Mouse (Mus musculus) layer of hippocampus, adult 11-12 months (tissue): ENCODE data around the gene Slpi.
A peak's percentile ranks its signal among the peaks of the same experiment; 100 is the strongest.
"Not testable (repeated sequence)": the region's sequence is repeated elsewhere in the genome, so short reads cannot be mapped to it uniquely, and the experiment has no call there.

Experiments
- DNase-seq: peaks from one replicate; pipeline ENCODE4 v3.0.0; 2022; ENCODE audit warnings: low spot score

Slpi gene

GRCm38 (mm10) chr2:164377478-164378426 is 11.1 kb downstream of the Slpi start:
- DNase-seq: no peak

GRCm38 (mm10) chr2:164373187-164373586 is 15.7 kb downstream of the Slpi start:
- no peak for DNase-seq

DNA sequence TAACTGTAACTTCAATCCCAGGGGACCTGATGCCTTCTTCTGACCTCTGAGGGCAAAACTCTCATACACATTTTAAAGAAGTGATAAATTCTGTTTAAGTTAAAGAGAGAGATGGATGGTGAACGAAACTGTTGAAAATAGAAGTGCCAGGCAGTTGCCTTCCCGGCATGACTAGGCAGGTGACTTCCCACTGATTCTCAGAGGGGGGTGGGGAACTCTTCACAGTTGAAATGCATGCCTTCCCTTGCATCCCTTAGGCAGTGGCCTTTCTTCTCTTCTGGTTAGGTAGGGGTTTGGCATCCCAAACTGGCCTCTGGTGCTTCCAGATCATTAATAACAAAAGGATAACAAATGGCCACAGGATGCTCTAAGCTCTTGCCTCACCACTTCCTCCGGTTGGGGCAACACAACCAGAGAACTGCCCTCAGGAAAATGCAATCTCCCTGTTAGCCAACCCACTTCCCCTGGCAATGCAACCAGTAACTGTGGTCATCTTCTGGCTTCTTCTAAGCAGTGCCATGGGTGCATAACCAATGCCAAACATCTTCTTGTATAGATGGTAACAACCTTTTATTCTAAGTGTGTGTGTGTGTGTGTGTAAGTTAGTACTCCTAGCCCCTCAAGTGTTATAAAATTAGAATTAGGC is 16.4 kb downstream of the Slpi start:
- DNase-seq: no peak

DNA sequence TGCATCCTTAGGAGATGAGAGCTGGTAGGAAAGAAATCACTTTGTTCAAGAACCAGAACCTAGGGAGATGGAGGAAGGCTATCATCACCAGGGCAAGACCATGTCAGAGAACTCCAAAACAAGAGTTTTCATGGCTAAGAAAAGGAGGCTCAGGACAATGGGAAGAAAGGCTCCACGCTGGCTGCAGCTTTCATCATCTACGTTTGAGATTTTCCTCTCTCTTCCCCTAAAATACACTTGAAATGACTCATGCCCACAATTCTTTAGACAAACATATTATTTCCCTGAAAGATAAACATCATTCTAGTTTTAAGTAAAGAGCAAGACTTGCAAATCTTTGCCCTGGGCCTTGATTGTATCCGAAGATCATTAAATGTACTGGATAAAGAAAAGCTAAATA is 17.5 kb downstream of the Slpi start:
- DNase-seq: no peak

DNA sequence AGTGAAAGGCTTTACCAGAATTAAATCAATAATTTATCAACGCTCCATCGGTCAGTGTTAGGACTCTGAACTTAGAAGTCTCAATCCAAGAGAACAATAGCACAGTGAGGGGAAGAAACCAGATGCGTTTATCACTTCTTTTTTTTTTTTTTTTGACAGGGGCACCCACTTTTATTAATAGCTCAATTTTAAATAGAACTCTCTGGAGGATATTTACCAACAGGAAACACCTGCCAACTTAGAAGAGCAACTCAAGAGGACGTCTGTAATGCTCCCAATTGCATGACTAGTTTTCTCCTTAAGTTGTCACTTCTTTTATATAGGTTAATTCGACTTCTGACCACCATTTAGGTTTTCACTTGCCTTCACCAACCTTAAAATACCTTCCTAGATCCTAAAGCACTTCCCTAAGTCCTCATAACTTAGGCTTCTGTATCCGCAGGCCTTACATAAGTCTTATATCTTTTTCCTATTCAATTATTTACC is 20.2 kb downstream of the Slpi start:
- no peak for DNase-seq

DNA sequence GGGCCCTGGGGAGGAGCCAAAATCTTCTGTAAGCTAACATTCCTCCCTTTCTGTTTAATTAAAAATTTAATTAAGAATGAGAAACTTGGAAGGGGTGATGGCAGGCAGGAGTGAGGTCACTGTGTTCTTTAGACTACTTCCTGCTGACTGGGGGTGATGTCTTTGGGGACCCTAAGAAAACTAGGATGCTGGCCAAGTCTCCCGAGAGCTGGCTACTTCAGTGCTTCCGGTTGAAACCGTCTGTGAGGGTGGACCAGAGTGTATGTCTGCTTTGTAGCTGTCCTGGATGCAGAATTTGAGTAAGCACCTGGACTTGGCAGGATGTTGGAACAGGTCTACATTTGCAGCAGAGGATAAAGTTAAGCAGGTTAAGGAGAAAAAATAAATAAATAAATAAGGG is 21.9 kb downstream of the Slpi start:
- no peak for DNase-seq

DNA sequence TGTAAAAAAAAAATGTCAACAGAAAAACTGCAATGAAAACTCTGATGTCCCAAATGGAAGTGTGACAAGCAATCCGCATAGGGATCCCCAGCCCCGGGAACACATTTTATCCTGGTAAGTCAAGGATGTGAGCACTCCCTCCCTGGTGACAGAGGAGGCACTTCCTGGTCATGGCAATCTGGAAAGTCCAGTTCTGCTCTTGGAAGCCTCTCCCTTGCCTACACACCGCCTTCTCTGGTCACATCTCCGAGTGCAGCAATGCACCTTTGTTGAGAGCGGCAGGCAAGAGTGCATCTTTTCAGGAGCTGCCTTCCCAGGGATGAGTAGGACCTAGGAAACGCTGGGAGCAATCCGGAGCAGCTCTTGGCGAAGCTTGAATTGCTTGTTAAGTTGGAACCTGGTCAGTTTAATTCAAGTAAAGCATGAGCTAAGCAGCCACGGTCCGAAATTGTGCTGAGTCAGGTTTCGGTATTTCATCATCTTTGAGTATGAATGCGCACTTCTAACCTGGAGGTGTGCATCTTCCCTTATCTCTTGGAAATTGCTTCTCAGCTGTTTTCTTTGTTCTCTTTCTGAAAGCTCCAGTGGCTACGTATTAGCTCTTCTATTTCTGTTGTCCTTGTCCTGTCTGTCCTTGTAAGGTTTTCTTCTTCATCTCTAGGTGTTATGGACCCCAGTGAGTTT is 27.8 kb downstream of the Slpi start:
- DNase-seq: no peak

DNA sequence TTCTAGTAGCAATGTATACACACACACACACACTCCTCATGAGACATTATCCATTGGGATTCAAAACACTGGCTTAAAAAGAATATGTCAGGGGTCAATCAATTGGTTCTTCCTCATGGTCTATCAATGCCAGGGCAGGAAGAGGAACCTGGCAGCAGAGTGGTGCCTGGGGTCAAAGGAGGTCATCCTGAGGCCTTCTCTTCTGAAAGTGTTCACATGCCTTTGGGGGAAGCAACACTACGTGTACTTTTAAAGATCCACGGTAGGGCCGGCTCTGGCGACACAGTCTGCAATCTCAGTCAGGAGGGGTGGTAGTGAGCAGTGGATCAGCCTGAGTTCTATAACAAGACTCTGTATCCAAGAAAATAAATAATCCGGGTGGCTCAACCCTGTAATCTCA is 29.2 kb downstream of the Slpi start:
- no peak for DNase-seq

- no peak for DNase-seq
Observed at GRCm38 (mm10) chr2:164359031-164359430, 29.9 kb downstream of the Slpi start.

DNA sequence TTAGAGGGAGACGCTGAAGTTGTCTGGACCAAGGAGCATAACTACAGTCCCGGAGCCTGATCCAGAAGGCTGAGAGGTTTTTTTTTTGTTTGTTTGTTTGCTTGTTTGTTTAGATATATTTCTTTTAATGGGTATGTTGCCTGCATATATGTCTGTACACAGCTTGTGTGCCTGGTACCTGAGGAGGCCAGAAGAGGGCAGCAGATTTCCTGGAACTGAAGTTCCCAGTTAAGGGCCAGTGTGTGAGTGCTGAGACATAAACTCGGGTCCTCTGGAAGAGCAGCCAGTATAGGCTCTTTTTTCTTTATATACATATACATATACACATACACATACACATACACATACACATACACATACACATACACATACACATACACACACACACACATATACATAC is 30.5 kb downstream of the Slpi start:
- no peak for DNase-seq

DNA sequence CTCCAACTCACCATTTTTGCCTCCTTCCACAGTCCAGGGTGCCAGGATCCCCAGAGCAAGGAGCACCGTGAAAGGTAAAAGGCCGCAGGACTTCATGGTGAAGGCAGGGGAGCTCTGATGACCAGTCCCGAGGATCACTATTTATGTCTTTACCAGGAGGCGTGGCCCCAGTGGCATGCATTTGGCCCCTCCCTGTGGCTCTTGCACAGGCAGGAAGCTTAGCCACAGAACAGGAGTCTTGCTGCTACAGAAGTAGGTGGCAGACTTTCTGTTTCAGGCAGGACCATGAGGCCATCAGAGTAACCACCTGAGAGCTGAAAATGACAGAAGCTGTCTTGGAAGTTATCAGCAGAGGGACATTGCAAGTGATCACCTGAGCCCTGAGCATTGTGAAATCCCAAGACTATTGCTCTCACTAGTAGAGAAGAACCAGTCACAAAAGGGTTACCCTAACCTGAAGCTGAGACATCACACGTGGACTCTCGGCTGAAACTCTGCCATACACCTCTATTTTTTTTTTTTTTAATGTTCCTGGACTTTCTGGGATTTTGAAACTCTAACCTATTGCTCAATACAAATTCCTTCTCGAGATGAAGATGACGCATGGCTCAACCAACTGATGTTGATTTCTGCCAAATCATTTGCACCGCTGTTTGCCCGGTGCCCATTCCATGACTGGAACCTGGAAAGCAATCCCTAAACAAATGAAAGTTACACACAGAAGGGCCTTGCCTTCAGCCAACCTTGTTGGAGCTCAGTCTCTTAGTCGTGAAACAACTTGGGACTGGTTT is 32.5 kb downstream of the Slpi start:
- DNase-seq: no peak

DNA sequence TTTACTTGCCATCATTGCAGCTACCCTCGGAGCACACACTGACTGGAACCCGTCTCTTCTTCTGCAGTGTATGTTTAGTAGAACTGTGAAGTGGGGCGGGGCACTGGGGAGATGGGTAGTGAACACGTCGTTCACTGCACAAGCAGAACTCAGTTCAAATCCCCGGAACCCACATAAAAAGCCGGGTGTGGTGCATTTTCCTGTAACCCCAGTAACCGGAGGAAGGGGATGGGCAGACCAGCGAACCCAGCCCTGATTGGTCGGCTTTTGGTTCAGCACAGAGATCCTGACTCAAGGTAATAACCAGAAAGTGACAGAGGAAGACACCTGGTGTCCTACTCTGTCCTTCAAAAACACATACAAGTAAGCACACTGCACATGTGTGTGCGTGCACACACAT is 35.5 kb downstream of the Slpi start:
- DNase-seq: no peak

DNA sequence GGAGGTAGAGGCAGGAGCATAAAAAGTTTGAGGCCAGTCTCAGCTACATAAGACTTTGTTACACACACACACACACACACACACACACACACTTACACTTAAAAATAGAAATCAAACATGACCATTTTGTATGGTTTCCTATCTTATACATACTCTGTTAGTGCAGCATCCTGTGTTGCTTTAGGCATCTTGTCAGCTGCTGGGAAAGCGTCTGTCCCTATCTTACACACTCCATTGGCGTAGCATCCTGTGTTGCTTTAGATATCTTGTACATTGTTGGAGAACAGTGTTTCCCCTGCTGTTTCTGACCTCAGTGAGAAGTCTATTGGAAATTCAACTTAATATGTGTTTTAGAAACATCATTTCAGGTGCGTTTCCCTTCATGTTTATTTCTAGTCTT is 36.2 kb downstream of the Slpi start:
- no peak for DNase-seq

DNA sequence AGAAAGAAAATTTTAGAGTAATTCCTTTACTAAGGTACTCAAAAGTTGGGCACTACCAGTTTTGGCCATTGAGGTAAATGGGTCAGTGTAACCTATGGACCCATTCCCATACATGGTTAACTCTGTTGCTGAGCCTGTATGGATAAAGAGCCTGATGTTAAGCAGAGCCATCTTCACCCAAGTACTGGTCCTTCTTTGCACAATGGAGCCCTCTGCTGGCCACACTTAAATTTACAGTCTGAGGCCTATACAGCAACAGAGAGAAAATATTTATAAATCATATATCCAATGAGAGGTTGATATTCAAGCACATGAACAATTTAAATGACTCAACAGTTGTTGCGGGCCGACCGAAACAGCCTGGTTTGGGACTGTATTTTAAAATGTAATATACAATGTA is 39.9 kb downstream of the Slpi start:
- DNase-seq: peak; percentile 16

DNA sequence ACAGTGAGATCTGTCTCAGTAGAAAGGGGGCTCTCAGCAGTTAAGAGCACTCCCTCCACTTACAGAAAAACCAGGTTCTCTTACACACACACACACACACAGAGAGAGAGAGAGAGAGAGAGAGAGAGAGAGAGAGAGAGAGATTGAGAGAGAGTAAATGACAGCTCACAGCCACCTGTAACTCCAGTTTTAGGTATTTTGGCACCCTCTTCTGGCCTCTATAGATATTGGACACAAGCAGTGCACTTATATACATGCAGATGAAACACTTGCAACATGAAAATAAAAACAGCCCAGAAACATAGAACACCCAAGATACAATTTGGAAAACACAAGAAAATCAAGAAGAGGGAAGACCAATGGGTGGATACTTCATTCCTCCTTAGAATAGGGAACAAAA is 41.2 kb downstream of the Slpi start:
- DNase-seq: not testable (repeated sequence)

GRCm38 (mm10) chr2:164343732-164344131 is 45.2 kb downstream of the Slpi start:
- not testable (repeated sequence) for DNase-seq

DNA sequence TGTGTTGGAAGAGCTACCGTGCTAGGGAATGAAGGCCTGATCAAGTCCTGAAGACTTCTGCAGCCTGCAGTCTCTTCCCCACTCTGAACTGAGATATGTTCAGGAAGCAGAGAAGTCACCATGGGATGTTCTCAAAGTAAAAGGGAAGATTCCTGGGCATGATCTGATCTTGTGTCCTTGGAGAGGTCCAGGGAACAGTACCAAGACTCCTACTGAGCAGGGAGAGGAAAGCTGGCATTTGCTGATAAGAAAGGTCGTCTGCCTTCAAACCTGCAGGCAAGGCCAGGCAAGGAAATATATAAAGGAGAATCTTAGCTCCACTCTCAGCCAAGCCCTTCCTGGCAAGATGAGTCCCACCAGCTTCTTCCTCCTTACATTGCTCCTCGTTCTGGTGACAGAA is 56.5 kb downstream of the Slpi start, which contains the start of gene Svs5:
Svs5 (plus strand) TSS at position 301 of the 400 bp plus-strand sequence.
- not testable (repeated sequence) for DNase-seq

- no peak for DNase-seq
Observed at GRCm38 (mm10) chr2:164320983-164321382, 67.9 kb downstream of the Slpi start.

- not testable (repeated sequence) for DNase-seq
Observed at GRCm38 (mm10) chr2:164316451-164316850, 72.4 kb downstream of the Slpi start, which contains the start of gene Svs6. Gene Svs6 (plus strand): TSS chr2:164316751.

DNA sequence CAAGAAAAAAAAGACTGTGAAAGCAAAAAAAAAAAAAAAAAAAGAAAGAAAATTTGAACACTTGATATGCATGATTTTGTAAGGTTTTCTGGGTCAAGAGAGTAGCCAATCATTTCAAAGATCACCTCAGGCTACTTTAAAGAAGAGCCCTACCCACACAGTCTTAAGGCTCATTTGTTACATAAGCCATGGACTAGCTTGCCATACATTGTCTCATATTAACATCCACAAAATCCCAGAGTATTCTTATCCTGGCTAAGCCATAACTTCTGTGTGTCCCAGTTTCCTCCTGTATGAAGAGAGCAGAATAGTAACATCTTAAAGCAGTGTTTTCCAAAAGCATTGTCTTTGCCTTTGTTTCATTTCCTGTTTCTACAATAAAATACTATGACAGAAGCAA is 73.4 kb downstream of the Slpi start:
- not testable (repeated sequence) for DNase-seq

DNA sequence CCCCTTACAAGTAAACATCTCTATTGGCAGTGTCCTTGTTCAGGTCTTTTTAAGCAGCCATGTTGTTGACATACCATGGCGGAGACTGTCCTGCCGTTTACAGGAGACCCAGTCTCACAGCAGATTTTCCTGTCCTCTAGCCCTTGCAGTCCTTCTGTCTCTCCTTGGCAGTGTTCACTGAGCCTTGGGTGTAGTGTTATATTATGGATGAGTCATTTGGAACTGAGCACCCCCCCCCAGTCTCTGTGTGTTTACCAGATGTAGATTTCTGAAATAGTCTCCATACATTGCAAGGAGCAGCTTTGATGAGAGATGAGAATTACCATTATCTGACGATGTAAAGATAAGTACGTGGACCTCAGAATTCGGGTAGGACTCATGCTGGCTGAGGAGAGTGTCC is 76.3 kb downstream of the Slpi start:
- DNase-seq: no peak
